Mouse (Mus musculus): ENCODE results near the gene Lsm14b. TPM values are rescaled to one million over a fixed set of nuclear protein-coding genes. Genes with fewer than 3 reads are reported as not detected.

Lsm14b gene
- total and polyA plus RNA-seq, 3 experiments: 34.2 to 44.4 TPM; not detected in 1

- TF ChIP-seq POLR2AphosphoS5 (IDR thresholded peaks at IDR 0.05; ENCODE audit: borderline replicate concordance, low read depth, low read length): no peak
- no peak for TF ChIP-seq ZMIZ1 (IDR thresholded peaks at IDR 0.05; ENCODE audit: low read depth, low read length)
- no peak for TF ChIP-seq GATA1 (IDR thresholded peaks at IDR 0.05; ENCODE audit: low read depth, low read length)
- no peak for TF ChIP-seq USF1 (IDR thresholded peaks at IDR 0.05; ENCODE audit: low read depth, low read length)
- Histone ChIP-seq H3K27ac (ENCODE audit: control insufficient read depth, low read depth, low read length) (no peak overlapping the region), H3K9me3 (replicated peaks; ENCODE audit: insufficient read depth, low read length) (no peaks in the 10 kb centered on the region), H3K9ac (ENCODE audit: control insufficient read depth, low read depth, low read length, poor library complexity, severe bottlenecking) (no peak overlapping the region), H3K79me2 (ENCODE audit: control insufficient read depth, insufficient read depth, low read length, poor library complexity) (no peaks in the 10 kb centered on the region), H3K4me3 (ENCODE audit: control insufficient read depth in 1 of 2, insufficient read depth in 1 of 2, low read depth in 2 of 2, low read length in 2 of 2) (no peak overlapping the region), H3K4me1 (ENCODE audit: control insufficient read depth in 1 of 2, insufficient read depth in 2 of 2, low read length in 2 of 2) (no peaks in the 10 kb centered on the region), H3K36me3 (ENCODE audit: control insufficient read depth in 1 of 2, insufficient read depth in 2 of 2, low read length in 2 of 2) (peaks cover 0 to 2% of the 10 kb centered on the region in 2 experiments; a peak in 2 of 4 replicates), H3K27me3 (ENCODE audit: control insufficient read depth in 1 of 2, insufficient read depth in 2 of 2, low read length in 2 of 2) (no peaks in the 10 kb centered on the region)
- no peak for DNase-seq (ENCODE audit: low read depth, low spot score)
These were observed 52.8 kb downstream of the Lsm14b start for GRCm38 (mm10) chr2:180077622-180078021.

- H3K4me1 ChIP-seq (ENCODE audit: control insufficient read depth in 1 of 2, insufficient read depth in 2 of 2, low read length in 2 of 2): no peaks in the 10 kb centered on the region
- DNase-seq (ENCODE audit: low read depth, low spot score): no peak
- no peaks in the 10 kb centered on the region; a peak in 1 of 4 replicates for H3K36me3 ChIP-seq (ENCODE audit: control insufficient read depth in 1 of 2, insufficient read depth in 2 of 2, low read length in 2 of 2)
- no peak overlapping the region for H3K9ac ChIP-seq (ENCODE audit: control insufficient read depth, low read depth, low read length, poor library complexity, severe bottlenecking)
- H3K79me2 ChIP-seq (ENCODE audit: control insufficient read depth, insufficient read depth, low read length, poor library complexity): no peaks in the 10 kb centered on the region
- H3K27ac ChIP-seq (ENCODE audit: control insufficient read depth, low read depth, low read length): no peak overlapping the region
- no peaks in the 10 kb centered on the region for H3K9me3 ChIP-seq (replicated peaks; ENCODE audit: insufficient read depth, low read length)
- TF ChIP-seq RCOR1 (IDR thresholded peaks at IDR 0.05; ENCODE audit: low read depth, low read length) (no peak), POLR2AphosphoS2 (IDR thresholded peaks at IDR 0.05; ENCODE audit: low read length) (no peak), CTCF (IDR thresholded peaks at IDR 0.05 in 2 of 3, conservative IDR thresholded peaks at IDR 0.05 in 1 of 3; ENCODE audit: control insufficient read depth in 1 of 3, insufficient read depth in 1 of 3, low read depth in 2 of 3, low read length in 3 of 3, poor library complexity in 1 of 3, severe bottlenecking in 1 of 3) (no peak), ETS1 (IDR thresholded peaks at IDR 0.05; ENCODE audit: low read depth, low read length) (no peak), GABPA (IDR thresholded peaks at IDR 0.05; ENCODE audit: low read depth, low read length) (no peak), MYC (IDR thresholded peaks at IDR 0.05; ENCODE audit: low read depth, low read length) (no peak), USF2 (IDR thresholded peaks at IDR 0.05; ENCODE audit: borderline replicate concordance in 1 of 2, insufficient read depth in 1 of 2, low read depth in 1 of 2, low read length in 2 of 2) (no peak), MXI1 (IDR thresholded peaks at IDR 0.05; ENCODE audit: low read depth, low read length) (no peak)
- no peaks in the 10 kb centered on the region for H3K27me3 ChIP-seq (ENCODE audit: control insufficient read depth in 1 of 2, insufficient read depth in 2 of 2, low read length in 2 of 2)
- no peak overlapping the region for H3K4me3 ChIP-seq (ENCODE audit: control insufficient read depth in 1 of 2, insufficient read depth in 1 of 2, low read depth in 2 of 2, low read length in 2 of 2)
These were observed 55.9 kb downstream of the Lsm14b start for GRCm38 (mm10) chr2:180080680-180081079.

- H3K27me3 ChIP-seq (ENCODE audit: control insufficient read depth in 1 of 2, insufficient read depth in 2 of 2, low read length in 2 of 2): no peaks in the 10 kb centered on the region
- H3K9me3 ChIP-seq (replicated peaks; ENCODE audit: insufficient read depth, low read length): no peaks in the 10 kb centered on the region
- H3K4me1 ChIP-seq (ENCODE audit: control insufficient read depth in 1 of 2, insufficient read depth in 2 of 2, low read length in 2 of 2): no peaks in the 10 kb centered on the region
- no peak overlapping the region for H3K9ac ChIP-seq (ENCODE audit: control insufficient read depth, low read depth, low read length, poor library complexity, severe bottlenecking)
- TF ChIP-seq TAL1 (IDR thresholded peaks at IDR 0.05; ENCODE audit: low read length) (no peak), MAX (IDR thresholded peaks at IDR 0.05; ENCODE audit: low read length) (no peak), TBP (IDR thresholded peaks at IDR 0.05; ENCODE audit: low read depth, low read length) (no peak), SIN3A (IDR thresholded peaks at IDR 0.05; ENCODE audit: low read length) (no peak), KAT2A (conservative IDR thresholded peaks at IDR 0.05; ENCODE audit: low read depth, low read length) (no peak), SMC3 (IDR thresholded peaks at IDR 0.05; ENCODE audit: low read depth, low read length) (no peak), RAD21 (IDR thresholded peaks at IDR 0.05; ENCODE audit: low read depth, low read length) (no peak), ZKSCAN1 (IDR thresholded peaks at IDR 0.05; ENCODE audit: low read depth, low read length) (no peak), GABPA (IDR thresholded peaks at IDR 0.05; ENCODE audit: low read depth, low read length) (no peak), HCFC1 (IDR thresholded peaks at IDR 0.05; ENCODE audit: low read depth, low read length) (no peak), NELFE (IDR thresholded peaks at IDR 0.05; ENCODE audit: low read depth, low read length) (no peak), MAZ (IDR thresholded peaks at IDR 0.05; ENCODE audit: low read depth, low read length) (no peak), POLR2A (IDR thresholded peaks at IDR 0.05; ENCODE audit: control insufficient read depth in 1 of 2, insufficient read depth in 1 of 2, low read depth in 1 of 2, low read length in 2 of 2, poor library complexity in 1 of 2) (no peak)
- H3K79me2 ChIP-seq (ENCODE audit: control insufficient read depth, insufficient read depth, low read length, poor library complexity): no peaks in the 10 kb centered on the region
- DNase-seq (ENCODE audit: low read depth, low spot score): no peak
- no peaks in the 10 kb centered on the region for H3K36me3 ChIP-seq (ENCODE audit: control insufficient read depth in 1 of 2, insufficient read depth in 2 of 2, low read length in 2 of 2)
- no peak overlapping the region for H3K4me3 ChIP-seq (ENCODE audit: control insufficient read depth in 1 of 2, insufficient read depth in 1 of 2, low read depth in 2 of 2, low read length in 2 of 2)
- no peak overlapping the region for H3K27ac ChIP-seq (ENCODE audit: control insufficient read depth, low read depth, low read length)
These were observed 58.3 kb downstream of the Lsm14b start for GRCm38 (mm10) chr2:180083063-180083462.
